In genomic region chr10:126291765-126292164, GRCm38 (mm10) we compare ENCODE assay signal across 24 mouse cellular contexts.
DNase-seq lines count a peak whose midpoint lies in the region; ATAC-seq and TF ChIP-seq lines count a peak whose summit lies in the region.
"Had no signal": no experiment of that assay in that cellular context is flagged by ENCODE, and none has a peak within 500 bp of the region (broad histone marks: within the 10 kb centered on the region; RNA-seq: fewer than 3 reads in every experiment).

No protein-coding gene starts in this region.

- peak; percentile 1 to 4 for DNase-seq in cerebellum, postnatal 14 days
- no peak for DNase-seq in cerebellum, adult 11-12 months
- peak; percentile 12 for DNase-seq in lung, embryonic 14.5 days
- no peak for DNase-seq in lung, adult 2 months
- DNase-seq in gastrocnemius, adult 8-10 months (ENCODE audit: low spot score in 2 of 2), result peak; percentile 2 to 14
- peak; percentile 33 for DNase-seq in skeletal muscle tissue, adult 2 months (ENCODE audit: low read depth, low spot score)
- no peak for DNase-seq in heart, postnatal 14 days
- no peak for DNase-seq in adipocyte (ENCODE audit: low spot score)
- DNase-seq: cerebellum, adult 9-11 months; heart, adult 2 months; heart, postnatal 10 days; kidney, adult 2 months; liver; lung, postnatal 36 days had no signal

- ATAC-seq in lung, embryonic 14.5 days (ENCODE audit: insufficient read depth), result no peak
- ATAC-seq: activated CD4-positive, CD25-positive, alpha-beta regulatory T cell, adult 4 months; forebrain, embryonic 15.5 days; midbrain, embryonic 16.5 days had no signal

- TF ChIP-seq CTCF in lung, embryonic 14.5 days (IDR thresholded peaks at IDR 0.05; ENCODE audit: low read depth), result no peak
- no peak for TF ChIP-seq CTCF in lung, adult 2 months (IDR thresholded peaks at IDR 0.05; ENCODE audit: insufficient read depth, low read length)

- H3K36me3 ChIP-seq in lung, embryonic 14.5 days (ENCODE audit: insufficient read depth), result no peaks in the 10 kb centered on the region
- H3K36me3 ChIP-seq: forebrain, embryonic 15.5 days; heart, embryonic 13.5 days; hindbrain, embryonic 10.5 days; hindbrain, embryonic 15.5 days; stomach, embryonic 15.5 days had no signal

- H3K4me2 ChIP-seq in lung, embryonic 14.5 days, result no peak overlapping the region
- H3K4me2 ChIP-seq: forebrain, embryonic 15.5 days; heart, embryonic 13.5 days; hindbrain, embryonic 15.5 days; midbrain, embryonic 11.5 days; stomach, embryonic 15.5 days had no signal

- H3K9me3 ChIP-seq in lung, embryonic 14.5 days (ENCODE audit: low read depth, low read length), result no peaks in the 10 kb centered on the region
- H3K9me3 ChIP-seq: forebrain, embryonic 15.5 days; heart, embryonic 13.5 days; hindbrain, embryonic 10.5 days; hindbrain, embryonic 15.5 days; stomach, embryonic 15.5 days had no signal

- intact Hi-C loops in heart, postnatal 14 days (cut with DNase I), result no loop called here

- H3K27me3 ChIP-seq in lung, embryonic 14.5 days (ENCODE audit: insufficient read depth, low read length), result no peaks in the 10 kb centered on the region
- H3K27me3 ChIP-seq: CH12.LX; forebrain, embryonic 15.5 days; heart, embryonic 13.5 days; hindbrain, embryonic 15.5 days; stomach, embryonic 15.5 days had no signal

- no peak for TF ChIP-seq POLR2A in lung, adult 2 months (IDR thresholded peaks at IDR 0.05; ENCODE audit: borderline replicate concordance, extremely low read depth, low read depth, low read length)

- H3K4me1 ChIP-seq in lung, embryonic 14.5 days (ENCODE audit: insufficient read depth), result no peaks in the 10 kb centered on the region
- no peaks in the 10 kb centered on the region for H3K4me1 ChIP-seq in lung, adult 2 months (ENCODE audit: control insufficient read depth, insufficient read depth, low read length)
- H3K4me1 ChIP-seq: forebrain, embryonic 15.5 days; heart, embryonic 13.5 days; hindbrain, embryonic 15.5 days; stomach, embryonic 15.5 days had no signal

- H3K4me3 ChIP-seq in lung, embryonic 14.5 days (ENCODE audit: low read depth, low read length), result no peak overlapping the region
- no peak overlapping the region for H3K4me3 ChIP-seq in lung, adult 2 months (replicated peaks; ENCODE audit: extremely low read depth, low read depth, low read length)
- H3K4me3 ChIP-seq: forebrain, embryonic 15.5 days; heart, adult 2 months; heart, embryonic 13.5 days; hindbrain, embryonic 10.5 days; hindbrain, embryonic 15.5 days; stomach, embryonic 15.5 days had no signal

- no peak overlapping the region for H3K9ac ChIP-seq in lung, embryonic 14.5 days
- H3K9ac ChIP-seq: forebrain, embryonic 15.5 days; heart, embryonic 13.5 days; hindbrain, embryonic 15.5 days; liver, embryonic 14.5 days; stomach, embryonic 15.5 days had no signal

- H3K27ac ChIP-seq in lung, embryonic 14.5 days (ENCODE audit: low read depth), result no peak overlapping the region
- H3K27ac ChIP-seq: forebrain, embryonic 15.5 days; heart, adult 2 months; heart, embryonic 13.5 days; hindbrain, embryonic 10.5 days; hindbrain, embryonic 15.5 days; liver, embryonic 14.5 days; stomach, embryonic 15.5 days had no signal

Comparison
In these comparisons a context has a peak if more than half of its experiments do, and no peak if none do; other contexts are left out.
1. DNase-seq: peak in cerebellum, postnatal 14 days (2 of 2), lung, embryonic 14.5 days (single experiment), gastrocnemius, adult 8-10 months (2 of 2) and skeletal muscle tissue, adult 2 months (single experiment); none in cerebellum, adult 11-12 months (single experiment), lung, adult 2 months (single experiment), heart, postnatal 14 days (0 of 2) and adipocyte (single experiment).